Mouse (Mus musculus) limb, embryonic 10.5 days (tissue): Measurements from ENCODE around the gene Ago1. TPM values are rescaled to one million over a fixed set of nuclear protein-coding genes. Genes with fewer than 3 reads are reported as not detected.

ENCODE experiments used
- DNase-seq: peaks from one replicate; pipeline ENCODE4 v3.0.0-alpha.2; 2017; ENCODE audit warnings: low spot score
- H3K27ac ChIP-seq: fragments of 300-500 bp; sonication (generic); 2 replicates; pipeline ENCODE4 v1.5.1; 2016; ENCODE audit warnings: mild to moderate bottlenecking
- H3K27me3 ChIP-seq: fragments of 300-500 bp; sonication (generic); 2 replicates; pipeline ENCODE4 v1.6.1; 2016; ENCODE audit warnings: low read depth, mild to moderate bottlenecking; ENCODE audit not compliant: poor library complexity, severe bottlenecking
- H3K36me3 ChIP-seq: fragments of 300-500 bp; sonication (generic); 2 replicates; pipeline ENCODE4 v1.6.1; 2016; ENCODE audit warnings: mild to moderate bottlenecking, moderate library complexity
- H3K4me1 ChIP-seq: fragments of 300-500 bp; sonication (generic); 2 replicates; pipeline ENCODE4 v1.6.1; 2016
- H3K4me3 ChIP-seq: fragments of 300-500 bp; sonication (generic); 2 replicates; pipeline ENCODE4 v1.5.1; 2016; ENCODE audit warnings: mild to moderate bottlenecking, moderate library complexity
- H3K9me3 ChIP-seq: fragments of 300-500 bp; sonication (generic); replicated peaks from 2 replicates; pipeline ENCODE4 v1.6.1; 2016; ENCODE audit warnings: mild to moderate bottlenecking
- WGBS: fragments of 180-500 bp; shearing (Covaris S2); methylation state at CpG from one replicate; pipeline ENCODE4 v1.1.7; 2016; 5-methylcytosine and 5-hydroxymethylcytosine counted together
- polyA plus RNA-seq: library from polyadenylated mRNA; unstranded; fragments of >200 nt; fragmentation: Nextera tagmentation; extraction: Ambion mirVana; gene quantifications from 2 replicates; pipeline ENCODE4 v1.2.1, GENCODE M21; 2016

Ago1 gene
- polyA plus RNA-seq, 1 experiment from 2014 or later: 5.9 TPM

GRCm38 (mm10) chr4:126429347-126430079 is 38.9 kb downstream of the Ago1 start, which contains the start of gene Ago3:
Gene Ago3, minus strand, starts transcription at chr4:126429556.
- under 1% methylated on average over 65 of the region's 65 CpGs for WGBS
- Histone ChIP-seq H3K27ac (peak within 1 kb of the TSS; percentile 86), H3K9me3 (no peaks in the 10 kb centered on the region), H3K36me3 (no peaks in the 10 kb centered on the region), H3K27me3 (no peaks in the 10 kb centered on the region), H3K4me1 (peaks cover 5% of the 10 kb centered on the region; the same call in 1 of the 2 replicates), H3K4me3 (peak within 1 kb of the TSS; percentile 97)
- DNase-seq: peak; percentile 99

GRCm38 (mm10) chr4:126428682-126429346 is 39.6 kb downstream of the Ago1 start:
- Histone ChIP-seq H3K36me3 (no peaks in the 10 kb centered on the region), H3K9me3 (no peaks in the 10 kb centered on the region), H3K27ac (peak overlapping the region; percentile 86), H3K4me1 (peaks cover 5% of the 10 kb centered on the region; the same call in 1 of the 2 replicates), H3K4me3 (peak overlapping the region; percentile 97), H3K27me3 (no peaks in the 10 kb centered on the region)
- 4% methylated on average over 24 of the region's 24 CpGs for WGBS
- no peak for DNase-seq

GRCm38 (mm10) chr4:126423866-126424265 is 44.5 kb downstream of the Ago1 start:
- Histone ChIP-seq H3K4me1 (peaks cover 5% of the 10 kb centered on the region; the same call in 1 of the 2 replicates), H3K9me3 (no peaks in the 10 kb centered on the region), H3K27me3 (no peaks in the 10 kb centered on the region), H3K4me3 (no peak overlapping the region), H3K27ac (no peak overlapping the region), H3K36me3 (no peaks in the 10 kb centered on the region)
- no peak for DNase-seq
- 92% methylated on average over 2 of the region's 2 CpGs for WGBS

- H3K4me3 ChIP-seq: no peak overlapping the region
- no peaks in the 10 kb centered on the region for H3K9me3 ChIP-seq
- no peaks in the 10 kb centered on the region for H3K4me1 ChIP-seq
- no peak overlapping the region for H3K27ac ChIP-seq
- no peak for DNase-seq
- no peaks in the 10 kb centered on the region for H3K27me3 ChIP-seq
- peaks cover 12% of the 10 kb centered on the region; the same call in 1 of the 2 replicates for H3K36me3 ChIP-seq
Observed at GRCm38 (mm10) chr4:126415707-126416106, 52.7 kb downstream of the Ago1 start.

- WGBS: 94% methylated on average over 3 of the region's 3 CpGs
Observed at GRCm38 (mm10) chr4:126412526-126412925, 55.9 kb downstream of the Ago1 start.

More at GRCm38 (mm10) chr4:126412526-126412925, 55.9 kb downstream of the Ago1 start:
- H3K4me1 ChIP-seq: no peaks in the 10 kb centered on the region
- H3K9me3 ChIP-seq: no peaks in the 10 kb centered on the region
- H3K27ac ChIP-seq: no peak overlapping the region
- H3K27me3 ChIP-seq: no peaks in the 10 kb centered on the region
- DNase-seq: no peak
- H3K36me3 ChIP-seq: peaks cover 12% of the 10 kb centered on the region; the same call in 1 of the 2 replicates
- H3K4me3 ChIP-seq: no peak overlapping the region

Other genes with a start within 250 kb of the Ago1 start
- gene Map7d1, start 212.2 kb downstream of the Ago1 start, polyA plus RNA-seq: 56.2 and 63.2 TPM in 2 replicates
- gene Trappc3, start 206.3 kb downstream of the Ago1 start, polyA plus RNA-seq: 83.1 and 95.3 TPM in 2 replicates
- 0.65 and 1.4 TPM in 2 replicates for gene Col8a2, start 181.8 kb downstream of the Ago1 start, polyA plus RNA-seq
- 95.1 and 97.5 TPM in 2 replicates for gene Adprhl2, start 146.9 kb downstream of the Ago1 start, polyA plus RNA-seq
- gene Tekt2, start 142.9 kb downstream of the Ago1 start, polyA plus RNA-seq: 0.35 and 0.98 TPM in 2 replicates
- gene Ago3, start 39.0 kb downstream of the Ago1 start, polyA plus RNA-seq: 12.4 and 18.5 TPM in 2 replicates
- gene Ago4, start 64.9 kb upstream of the Ago1 start, polyA plus RNA-seq: 0.89 and 1.2 TPM in 2 replicates
- 56.1 and 57.9 TPM in 2 replicates for gene Clspn, start 88.4 kb upstream of the Ago1 start, polyA plus RNA-seq
- 1.3 and 1.8 TPM in 2 replicates for gene 5730409E04Rik, start 141.2 kb upstream of the Ago1 start, polyA plus RNA-seq
- 593 TPM in 2 replicates for gene Psmb2, start 209.0 kb upstream of the Ago1 start, polyA plus RNA-seq